Mouse (Mus musculus): Measurements from ENCODE around the gene Mrpl30. TPM values are rescaled to one million over a fixed set of nuclear protein-coding genes. Genes with fewer than 3 reads are reported as not detected.

Mrpl30 gene
- total RNA-seq (2023): 149 TPM

DNA sequence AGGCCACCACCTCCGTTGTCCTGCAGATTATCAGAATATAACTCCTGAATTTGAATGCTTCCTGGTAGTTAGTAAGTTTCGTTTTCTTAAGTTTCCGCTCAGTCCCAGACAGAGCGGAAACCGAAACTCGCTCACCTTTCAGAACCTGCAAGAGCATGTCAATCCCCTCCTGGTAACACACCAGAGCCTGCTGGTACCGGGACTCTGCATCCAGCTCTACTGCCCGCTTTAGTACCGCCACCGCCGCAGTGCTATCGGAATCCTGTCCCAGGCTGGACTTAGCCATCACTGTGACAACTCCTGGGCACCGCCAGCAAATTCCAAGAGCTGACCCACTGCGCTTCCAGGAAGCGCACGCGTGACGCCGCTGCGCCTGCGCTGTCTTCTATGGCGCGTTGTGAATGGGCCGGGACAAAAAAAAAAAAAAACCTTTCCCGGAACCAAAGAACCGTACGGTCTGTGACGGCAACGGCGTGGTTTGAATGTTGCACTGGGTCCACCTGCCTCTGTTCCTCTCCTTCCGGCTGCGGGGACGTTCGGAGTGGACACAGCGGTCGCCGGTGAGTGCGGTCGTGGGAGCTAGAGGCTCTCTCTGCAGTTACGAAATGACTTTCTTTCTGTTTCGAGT, at the start of gene Mrpl30, which contains the start of gene Mitd1:
Gene Mrpl30 (plus strand): TSS at position 453 of the 628 bp plus-strand sequence.
Gene Mitd1 (minus strand): TSS at position 387 of the 628 bp plus-strand sequence.

GRCm38 (mm10) chr1:37866286-37866685, 24.0 kb upstream of the Mrpl30 start, which contains the start of gene Tsga10:
Tsga10 (minus strand) TSS chr1:37866429.

DNA sequence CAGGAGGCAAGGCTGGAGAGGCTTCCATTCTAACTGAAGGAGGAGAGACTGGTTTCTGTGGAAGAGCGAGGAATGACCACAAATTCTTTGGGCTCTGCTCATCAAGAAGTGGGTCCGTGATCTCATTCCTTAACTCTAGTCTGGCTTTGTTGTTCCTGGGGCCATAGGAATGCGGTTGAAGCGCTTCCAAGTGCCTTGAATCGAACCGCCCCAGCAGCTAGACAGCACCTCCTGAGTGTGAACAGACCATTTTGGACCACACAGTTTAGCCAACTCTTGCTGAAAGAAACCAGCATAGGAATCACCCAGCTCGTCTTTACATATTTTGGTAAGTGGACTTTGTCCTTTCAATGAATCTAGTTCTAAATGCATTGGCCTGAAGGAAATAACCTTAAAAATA, 18.6 kb upstream of the Mrpl30 start, which contains the start of gene Lipt1:
Gene Lipt1 (plus strand): TSS at position 35 of the 400 bp plus-strand sequence.

DNA sequence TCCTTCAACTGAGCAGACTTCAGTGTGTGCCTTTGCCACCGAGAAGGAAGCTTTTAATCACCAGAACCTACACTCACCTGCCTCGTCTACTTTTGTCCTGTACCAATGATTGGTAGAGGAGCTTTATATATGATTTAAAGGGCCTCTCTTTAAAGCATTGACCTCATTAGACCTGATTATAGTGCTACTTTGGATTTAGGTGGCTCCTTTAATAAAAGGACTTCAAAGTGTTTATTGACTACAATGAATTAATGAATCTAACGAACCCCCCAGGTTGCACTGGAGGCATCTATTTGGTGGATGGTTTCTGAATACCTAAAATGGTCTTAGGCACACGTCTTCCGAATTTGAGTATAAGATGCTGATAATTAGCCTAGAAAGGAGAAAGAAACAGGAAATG, 26.1 kb downstream of the Mrpl30 start, which contains the start of gene Lyg2:
Gene Lyg2 (minus strand): TSS at position 101 of the 400 bp plus-strand sequence.

Other genes with a start within 250 kb of the Mrpl30 start
- 1.6 TPM for gene 2010300C02Rik, start 170.4 kb upstream of the Mrpl30 start, total RNA-seq (2023)
- gene Tsga10, start 24.0 kb upstream of the Mrpl30 start, total RNA-seq (2023): 3.0 TPM
- 1.5 TPM for gene Lipt1, start 18.7 kb upstream of the Mrpl30 start, total RNA-seq (2023)
- 30.9 TPM for gene Mitd1, start 66 bp upstream of the Mrpl30 start, total RNA-seq (2023)
- not detected for gene Lyg2, start 26.0 kb downstream of the Mrpl30 start, total RNA-seq (2023)
- gene Lyg1, start 67.3 kb downstream of the Mrpl30 start, total RNA-seq (2023): not detected
- 65.1 TPM for gene Txndc9, start 107.4 kb downstream of the Mrpl30 start, total RNA-seq (2023)
- 38.3 TPM for gene Eif5b, start 107.5 kb downstream of the Mrpl30 start, total RNA-seq (2023)
- gene Rev1, start 239.3 kb downstream of the Mrpl30 start, total RNA-seq (2023): 46.3 TPM